Mouse (Mus musculus): ENCODE results near the gene Mei1.
A peak's percentile ranks its signal among the peaks of the same experiment; 100 is the strongest.

GRCm38 (mm10) chr15:82044166-82044784 is 25.5 kb upstream of the Mei1 start:
- TF ChIP-seq CTCF (IDR thresholded peaks at IDR 0.05) = peak; percentile 63
- TF ChIP-seq EP300 (IDR thresholded peaks at IDR 0.05) = no peak

All from lung, postnatal 0 days (tissue).